Mouse (Mus musculus) hindbrain, postnatal 0 days (tissue): ENCODE measurements around the gene Olfr108. TPM values are rescaled to one million over a fixed set of nuclear protein-coding genes. Genes with fewer than 3 reads are reported as not detected.

Source experiments
- ATAC-seq: fragments of 200-750 bp; cut with Nextera tagmentation; 2 replicates; pipeline ENCODE4 v1.8.0; 2017; ENCODE audit warnings: mild to moderate bottlenecking, moderate TSS enrichment, moderate library complexity
- DNase-seq: peaks from one replicate; pipeline ENCODE4 v3.0.0-alpha.2; 2015; ENCODE audit warnings: low spot score
- H3K27ac ChIP-seq: fragments of 300-500 bp; sonication (generic); 2 replicates; pipeline ENCODE4 v1.5.1; 2014; ENCODE audit warnings: mild to moderate bottlenecking
- H3K27me3 ChIP-seq: fragments of 300-500 bp; sonication (generic); 2 replicates; pipeline ENCODE4 v1.6.1; 2014; ENCODE audit warnings: low read length, mixed read lengths; ENCODE audit not compliant: insufficient read depth
- H3K36me3 ChIP-seq: fragments of 300-500 bp; sonication (generic); 2 replicates; pipeline ENCODE4 v1.6.1; 2014; ENCODE audit warnings: low read length, mixed read lengths; ENCODE audit not compliant: insufficient read depth
- H3K4me1 ChIP-seq: fragments of 300-500 bp; sonication (generic); 2 replicates; pipeline ENCODE4 v1.6.1; 2014; ENCODE audit warnings: antibody characterized with exemption, low read length, mixed read lengths; ENCODE audit not compliant: insufficient read depth
- H3K4me2 ChIP-seq: fragments of 300-500 bp; sonication (generic); 2 replicates; pipeline ENCODE4 v1.6.1; 2014; ENCODE audit warnings: low read depth, mild to moderate bottlenecking, low read length, moderate library complexity, mixed read lengths
- H3K4me3 ChIP-seq: fragments of 300-500 bp; sonication (generic); 2 replicates; pipeline ENCODE4 v1.5.1; 2014; ENCODE audit warnings: low read length
- H3K9ac ChIP-seq: fragments of 300-500 bp; sonication (generic); replicated peaks from 2 replicates; pipeline ENCODE4 v1.6.1; 2014; ENCODE audit warnings: mild to moderate bottlenecking, low read length, moderate library complexity, mixed read lengths
- H3K9me3 ChIP-seq: fragments of 300-500 bp; sonication (generic); 2 replicates; pipeline ENCODE4 v1.6.1; 2016; ENCODE audit warnings: low read length, mixed read lengths
- CTCF ChIP-seq: IDR thresholded peaks from 2 replicates; pipeline ENCODE4 v1.5.1; 2016; ENCODE audit warnings: antibody characterized with exemption, control low read depth, low read depth
- WGBS: fragments of 180-500 bp; shearing (Covaris S2); extraction: QIAGEN DNeasy Blood & Tissue Kit; methylation state at CpG from one replicate; pipeline ENCODE4 v1.1.7; 2014; 5-methylcytosine and 5-hydroxymethylcytosine counted together
- polyA plus RNA-seq: library from polyadenylated mRNA; unstranded; fragments of >200 nt; fragmentation: Nextera tagmentation; extraction: Ambion mirVana; gene quantifications from 2 replicates; pipeline ENCODE4 v1.2.1, GENCODE M21; 2015
- total RNA-seq: library from RNA; depleted of rRNA; stranded (reverse); fragments of >200 nt; gene quantifications from 2 replicates; pipeline ENCODE4 v1.2.3, GENCODE M21; 2014; rRNA removed

Gene Olfr108
- total RNA-seq (not detected in 2 replicates), polyA plus RNA-seq (not detected in 2 replicates)

- ATAC-seq: no peak
- Histone ChIP-seq H3K9me3 (no peaks in the 10 kb centered on the region), H3K27me3 (no peaks in the 10 kb centered on the region), H3K27ac (no peak within 1 kb of the TSS), H3K36me3 (no peaks in the 10 kb centered on the region), H3K4me2 (no peak within 1 kb of the TSS), H3K9ac (no peak within 1 kb of the TSS), H3K4me1 (no peaks in the 10 kb centered on the region), H3K4me3 (no peak within 1 kb of the TSS)
- whole genome bisulfite sequencing: 64% methylated on average over 1 of the region's 1 CpGs
- no peak for DNase-seq
- TF ChIP-seq CTCF: no peak
Measured at GRCm38 (mm10) chr17:37445180-37445579, at the start of gene Olfr108. TSS of gene Olfr108 (plus strand) at chr17:37445480.

GRCm38 (mm10) chr17:37398926-37399325, 46.4 kb upstream of the Olfr108 start, which contains the start of gene Olfr107:
TSS of gene Olfr107 (plus strand) at chr17:37399226.
- no peak for TF ChIP-seq CTCF
- H3K27me3 ChIP-seq: no peaks in the 10 kb centered on the region
- H3K4me2 ChIP-seq: no peak within 1 kb of the TSS
- no peak within 1 kb of the TSS for H3K4me3 ChIP-seq
- DNase-seq: no peak
- H3K27ac ChIP-seq: no peak within 1 kb of the TSS
- H3K36me3 ChIP-seq: no peaks in the 10 kb centered on the region
- H3K4me1 ChIP-seq: no peaks in the 10 kb centered on the region
- no peak within 1 kb of the TSS for H3K9ac ChIP-seq
- WGBS: 78% methylated on average over 3 of the region's 3 CpGs
- H3K9me3 ChIP-seq: no peaks in the 10 kb centered on the region
- no peak for ATAC-seq

GRCm38 (mm10) chr17:37413380-37413779, 31.9 kb upstream of the Olfr108 start:
- ATAC-seq: no peak
- no peak for TF ChIP-seq CTCF
- no peak for DNase-seq

GRCm38 (mm10) chr17:37458616-37459015, 13.3 kb downstream of the Olfr108 start, which contains the start of gene Olfr109:
TSS of gene Olfr109 (plus strand) at chr17:37458916.
- Histone ChIP-seq H3K27ac (no peak within 1 kb of the TSS), H3K9me3 (no peaks in the 10 kb centered on the region), H3K36me3 (no peaks in the 10 kb centered on the region), H3K9ac (no peak within 1 kb of the TSS), H3K4me2 (no peak within 1 kb of the TSS), H3K4me1 (no peaks in the 10 kb centered on the region), H3K4me3 (no peak within 1 kb of the TSS), H3K27me3 (no peaks in the 10 kb centered on the region)
- DNase-seq (no peak), ATAC-seq (no peak)
- 95% methylated on average over 1 of the region's 1 CpGs for WGBS
- TF ChIP-seq CTCF: no peak

More at GRCm38 (mm10) chr17:37413380-37413779, 31.9 kb upstream of the Olfr108 start:
- Histone ChIP-seq H3K4me1 (no peaks in the 10 kb centered on the region), H3K27ac (no peak overlapping the region), H3K4me3 (no peak overlapping the region), H3K9ac (no peak overlapping the region), H3K9me3 (no peaks in the 10 kb centered on the region), H3K27me3 (no peaks in the 10 kb centered on the region), H3K4me2 (no peak overlapping the region), H3K36me3 (no peaks in the 10 kb centered on the region)

- ATAC-seq (no peak), DNase-seq (no peak)
- Histone ChIP-seq H3K4me3 (no peak within 1 kb of the TSS), H3K27me3 (no peaks in the 10 kb centered on the region), H3K36me3 (no peaks in the 10 kb centered on the region), H3K27ac (no peak within 1 kb of the TSS), H3K9me3 (no peaks in the 10 kb centered on the region), H3K4me2 (no peak within 1 kb of the TSS), H3K4me1 (no peaks in the 10 kb centered on the region), H3K9ac (no peak within 1 kb of the TSS)
- whole genome bisulfite sequencing: 83% methylated on average over 2 of the region's 2 CpGs
- TF ChIP-seq CTCF: no peak
Measured at GRCm38 (mm10) chr17:37483452-37483851, 38.2 kb downstream of the Olfr108 start, which contains the start of gene H2-M2. TSS of gene H2-M2 (minus strand) at chr17:37483552.

GRCm38 (mm10) chr17:37491930-37492518, 46.7 kb downstream of the Olfr108 start, which contains the start of gene Olfr110:
TSS of gene Olfr110 (plus strand) at chr17:37492468.
- H3K27ac ChIP-seq: no peak within 1 kb of the TSS
- 48% methylated on average over 1 of the region's 1 CpGs for WGBS
- TF ChIP-seq CTCF: no peak
- H3K4me2 ChIP-seq: no peak within 1 kb of the TSS
- ATAC-seq (no peak), DNase-seq (no peak)
- no peak within 1 kb of the TSS for H3K4me3 ChIP-seq
- H3K9ac ChIP-seq: no peak within 1 kb of the TSS
- no peaks in the 10 kb centered on the region for H3K36me3 ChIP-seq
- H3K27me3 ChIP-seq: no peaks in the 10 kb centered on the region
- H3K9me3 ChIP-seq: no peaks in the 10 kb centered on the region
- no peaks in the 10 kb centered on the region for H3K4me1 ChIP-seq

Other genes starting within 250 kb of the Olfr108 start
- gene Olfr94, start 244.5 kb upstream of the Olfr108 start, total RNA-seq: 0.58 and 1.3 TPM in 2 replicates
- 0.14 TPM in 1 of 2 replicates, not detected in the other for gene Olfr94, start 244.5 kb upstream of the Olfr108 start, polyA plus RNA-seq
- gene Olfr95, start 232.4 kb upstream of the Olfr108 start, total RNA-seq: 0.37 TPM in 1 of 2 replicates, not detected in the other
- gene Olfr95, start 232.4 kb upstream of the Olfr108 start, polyA plus RNA-seq: 0.03 and 0.04 TPM in 2 replicates
- gene Olfr96, start 225.3 kb upstream of the Olfr108 start, total RNA-seq: not detected in 2 replicates
- gene Olfr96, start 225.3 kb upstream of the Olfr108 start, polyA plus RNA-seq: not detected in 2 replicates
- gene Olfr97, start 208.2 kb upstream of the Olfr108 start, total RNA-seq: not detected in 2 replicates
- gene Olfr97, start 208.2 kb upstream of the Olfr108 start, polyA plus RNA-seq: not detected in 2 replicates
- gene Olfr98, start 181.7 kb upstream of the Olfr108 start, total RNA-seq: not detected in 2 replicates
- gene Olfr98, start 181.7 kb upstream of the Olfr108 start, polyA plus RNA-seq: not detected in 2 replicates
- 0.63 and 2.5 TPM in 2 replicates for gene H2-M3, start 175.3 kb upstream of the Olfr108 start, total RNA-seq
- gene H2-M3, start 175.3 kb upstream of the Olfr108 start, polyA plus RNA-seq: 1.9 and 2.7 TPM in 2 replicates
- gene Olfr99, start 162.0 kb upstream of the Olfr108 start, total RNA-seq: not detected in 2 replicates
- gene Olfr99, start 162.0 kb upstream of the Olfr108 start, polyA plus RNA-seq: not detected in 2 replicates
- gene Olfr101, start 141.2 kb upstream of the Olfr108 start, total RNA-seq: not detected in 2 replicates
- not detected in 2 replicates for gene Olfr101, start 141.2 kb upstream of the Olfr108 start, polyA plus RNA-seq
- gene Olfr102, start 128.4 kb upstream of the Olfr108 start, total RNA-seq: not detected in 2 replicates
- gene Olfr102, start 128.4 kb upstream of the Olfr108 start, polyA plus RNA-seq: not detected in 2 replicates
- not detected in 2 replicates for gene Olfr103, start 105.8 kb upstream of the Olfr108 start, total RNA-seq
- not detected in 2 replicates for gene Olfr103, start 105.8 kb upstream of the Olfr108 start, polyA plus RNA-seq
- not detected in 2 replicates for gene Olfr104-ps, start 85.9 kb upstream of the Olfr108 start, total RNA-seq
- gene Olfr104-ps, start 85.9 kb upstream of the Olfr108 start, polyA plus RNA-seq: not detected in 2 replicates
- not detected in 2 replicates for gene Olfr105-ps, start 66.4 kb upstream of the Olfr108 start, total RNA-seq
- gene Olfr105-ps, start 66.4 kb upstream of the Olfr108 start, polyA plus RNA-seq: not detected in 2 replicates
- gene Olfr106-ps, start 55.1 kb upstream of the Olfr108 start, total RNA-seq: not detected in 2 replicates
- gene Olfr106-ps, start 55.1 kb upstream of the Olfr108 start, polyA plus RNA-seq: not detected in 2 replicates
- not detected in 2 replicates for gene Olfr107, start 46.3 kb upstream of the Olfr108 start, total RNA-seq
- not detected in 2 replicates for gene Olfr107, start 46.3 kb upstream of the Olfr108 start, polyA plus RNA-seq
- gene Olfr109, start 13.4 kb downstream of the Olfr108 start, total RNA-seq: not detected in 2 replicates
- not detected in 2 replicates for gene Olfr109, start 13.4 kb downstream of the Olfr108 start, polyA plus RNA-seq
- gene H2-M2, start 38.1 kb downstream of the Olfr108 start, total RNA-seq: not detected in 2 replicates
- gene H2-M2, start 38.1 kb downstream of the Olfr108 start, polyA plus RNA-seq: not detected in 2 replicates
- gene Olfr110, start 47.0 kb downstream of the Olfr108 start, total RNA-seq: not detected in 2 replicates
- not detected in 2 replicates for gene Olfr110, start 47.0 kb downstream of the Olfr108 start, polyA plus RNA-seq
- gene Olfr111, start 62.5 kb downstream of the Olfr108 start, total RNA-seq: not detected in 2 replicates
- not detected in 2 replicates for gene Olfr111, start 62.5 kb downstream of the Olfr108 start, polyA plus RNA-seq
- not detected in 2 replicates for gene Olfr112, start 124.0 kb downstream of the Olfr108 start, total RNA-seq
- not detected in 2 replicates for gene Olfr112, start 124.0 kb downstream of the Olfr108 start, polyA plus RNA-seq
- gene Olfr113, start 132.2 kb downstream of the Olfr108 start, total RNA-seq: not detected in 2 replicates
- gene Olfr113, start 132.2 kb downstream of the Olfr108 start, polyA plus RNA-seq: not detected in 2 replicates
- not detected in 2 replicates for gene Olfr114, start 147.3 kb downstream of the Olfr108 start, total RNA-seq
- gene Olfr114, start 147.3 kb downstream of the Olfr108 start, polyA plus RNA-seq: not detected in 2 replicates
- not detected in 2 replicates for gene Olfr115, start 181.6 kb downstream of the Olfr108 start, total RNA-seq
- not detected in 2 replicates for gene Olfr115, start 181.6 kb downstream of the Olfr108 start, polyA plus RNA-seq
- gene Olfr116, start 181.7 kb downstream of the Olfr108 start, total RNA-seq: not detected in 2 replicates
- gene Olfr116, start 181.7 kb downstream of the Olfr108 start, polyA plus RNA-seq: not detected in 2 replicates
- gene Olfr117, start 218.3 kb downstream of the Olfr108 start, total RNA-seq: not detected in 2 replicates
- not detected in 2 replicates for gene Olfr117, start 218.3 kb downstream of the Olfr108 start, polyA plus RNA-seq
- not detected in 2 replicates for gene Olfr118, start 221.5 kb downstream of the Olfr108 start, total RNA-seq
- not detected in 2 replicates for gene Olfr118, start 221.5 kb downstream of the Olfr108 start, polyA plus RNA-seq